Comparison of ENCODE assay signal across 22 mouse cellular contexts in the genomic region with DNA sequence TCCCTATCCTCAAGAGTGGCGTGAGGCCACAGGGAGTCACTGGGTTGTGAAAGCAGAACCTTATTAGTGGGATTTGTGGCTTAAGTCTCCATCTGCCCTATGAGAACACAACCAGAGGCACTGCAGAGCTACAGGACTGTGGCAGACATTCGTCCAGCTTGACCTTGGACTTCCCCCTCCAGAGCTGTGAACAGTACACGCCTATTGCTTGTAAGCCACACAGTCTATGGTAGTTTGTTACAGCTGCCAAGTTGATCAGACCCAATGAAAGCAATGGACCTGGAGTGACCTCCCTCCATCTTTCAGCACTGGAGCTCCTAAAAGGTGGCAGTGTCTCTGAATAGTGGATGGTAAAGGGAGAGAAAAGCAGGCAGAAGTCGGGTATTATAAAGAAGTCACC. TPM values are rescaled to one million over a fixed set of nuclear protein-coding genes. Genes with fewer than 3 reads are reported as not detected.
"Had no signal": no experiment of that assay in that cellular context is flagged by ENCODE, and none has a peak within 500 bp of the region (broad histone marks: within the 10 kb centered on the region; RNA-seq: fewer than 3 reads in every experiment).

No protein-coding gene starts in this region.

- H3K27ac ChIP-seq: lung, embryonic 15.5 days; macrophage; midbrain, embryonic 13.5 days; midbrain, embryonic 15.5 days; neural tube, embryonic 12.5 days; stomach, embryonic 15.5 days; stomach, postnatal 0 days had no signal

- H3K9me3 ChIP-seq: lung, embryonic 15.5 days; megakaryocyte, embryonic 14.5 days; midbrain, embryonic 13.5 days; midbrain, embryonic 15.5 days; neural tube, embryonic 12.5 days; stomach, embryonic 15.5 days had no signal

- H3K4me2 ChIP-seq: lung, embryonic 15.5 days; midbrain, embryonic 11.5 days; midbrain, embryonic 13.5 days; midbrain, embryonic 15.5 days; neural tube, embryonic 12.5 days; stomach, embryonic 15.5 days had no signal

- H3K4me1 ChIP-seq: lung, embryonic 15.5 days; megakaryocyte, embryonic 14.5 days; midbrain, embryonic 13.5 days; neural tube, embryonic 12.5 days had no signal

- H3K36me3 ChIP-seq: lung, embryonic 15.5 days; midbrain, embryonic 13.5 days; midbrain, embryonic 15.5 days; neural tube, embryonic 12.5 days; stomach, embryonic 15.5 days had no signal

- H3K9ac ChIP-seq: lung, embryonic 15.5 days; midbrain, embryonic 13.5 days; midbrain, embryonic 15.5 days; neural tube, embryonic 12.5 days; stomach, embryonic 15.5 days had no signal

- H3K4me3 ChIP-seq: lung, embryonic 15.5 days; megakaryocyte, embryonic 14.5 days; midbrain, embryonic 13.5 days; midbrain, embryonic 15.5 days; neural tube, embryonic 12.5 days; stomach, embryonic 15.5 days had no signal

- ATAC-seq: lung, postnatal 0 days; midbrain, embryonic 13.5 days; midbrain, embryonic 15.5 days had no signal

- DNase-seq: lung, adult 2 months; lung, postnatal 14 days; lung, postnatal 36 days; right cerebral cortex, postnatal 14 days; thymus, adult 2 months; thymus, postnatal 25 days; thymus, postnatal 4 days had no signal

- H3K27me3 ChIP-seq: lung, embryonic 15.5 days; midbrain, embryonic 13.5 days; midbrain, embryonic 15.5 days; neural tube, embryonic 12.5 days; stomach, embryonic 15.5 days had no signal

RNA-seq across cellular contexts. Expression of gene Anxa8, which starts 7.5 kb away (rescaled TPM):
- polyA plus RNA-seq: macrophage; midbrain, embryonic 13.5 days; neural tube, embryonic 14.5 days had no signal

RNA-seq across cellular contexts. Expression of gene A630023A22Rik, which starts 24.3 kb away (rescaled TPM):
- polyA plus RNA-seq: liver, embryonic 16.5 days; lung, adult 2 months; lung, embryonic 15.5 days; macrophage; midbrain, embryonic 11.5 days; midbrain, embryonic 13.5 days; midbrain, embryonic 15.5 days; midbrain, postnatal 0 days; neural tube, embryonic 12.5 days; spleen, adult 2 months; stomach, embryonic 15.5 days; thymus, adult 2 months had no signal

RNA-seq across cellular contexts. Expression of gene Antxrl, which starts 25.8 kb away (rescaled TPM):
- polyA plus RNA-seq: liver, embryonic 16.5 days; lung, adult 2 months; lung, embryonic 15.5 days; lung, postnatal 0 days; macrophage; midbrain, embryonic 11.5 days; midbrain, embryonic 13.5 days; midbrain, embryonic 15.5 days; midbrain, postnatal 0 days; neural tube, embryonic 12.5 days; neural tube, embryonic 14.5 days; spleen, adult 2 months; stomach, embryonic 15.5 days; stomach, postnatal 0 days; urinary bladder, adult 2 months had no signal
